Mouse (Mus musculus) stomach, postnatal 0 days (tissue): ENCODE data around the gene Pla2g3. TPM values are rescaled to one million over a fixed set of nuclear protein-coding genes. Genes with fewer than 3 reads are reported as not detected.
A peak's percentile ranks its signal among the peaks of the same experiment; 100 is the strongest.

Experiments used
- ATAC-seq: fragments of 200-750 bp; cut with Nextera tagmentation; 2 replicates; pipeline ENCODE4 v1.8.0; 2017; ENCODE audit not compliant: low FRiP score, low TSS enrichment
- DNase-seq: peaks from one replicate; pipeline ENCODE4 v3.0.0-alpha.2; 2016; ENCODE audit warnings: low spot score
- H3K27ac ChIP-seq: fragments of 300-500 bp; sonication (generic); replicated peaks from 2 replicates; pipeline ENCODE4 v1.5.1; 2014; ENCODE audit warnings: mild to moderate bottlenecking, control low read depth
- H3K27me3 ChIP-seq: fragments of 300-500 bp; sonication (generic); 2 replicates; pipeline ENCODE4 v1.6.1; 2014; ENCODE audit warnings: low read length; ENCODE audit not compliant: control insufficient read depth, insufficient read depth
- H3K36me3 ChIP-seq: fragments of 300-500 bp; sonication (generic); 2 replicates; pipeline ENCODE4 v1.6.1; 2014; ENCODE audit warnings: low read length, mixed read lengths; ENCODE audit not compliant: control insufficient read depth, insufficient read depth
- H3K4me1 ChIP-seq: fragments of 300-500 bp; sonication (generic); replicated peaks from 2 replicates; pipeline ENCODE4 v1.6.1; 2014; ENCODE audit warnings: antibody characterized with exemption; ENCODE audit not compliant: control insufficient read depth, insufficient read depth
- H3K4me2 ChIP-seq: fragments of 300-500 bp; sonication (generic); replicated peaks from 2 replicates; pipeline ENCODE4 v1.6.1; 2014; ENCODE audit warnings: low read depth, mild to moderate bottlenecking, control low read depth, moderate library complexity
- H3K4me3 ChIP-seq: fragments of 300-500 bp; sonication (generic); 2 replicates; pipeline ENCODE4 v1.5.1; 2014; ENCODE audit warnings: low read depth, low read length, control low read depth
- H3K9ac ChIP-seq: fragments of 300-500 bp; sonication (generic); 2 replicates; pipeline ENCODE4 v1.6.1; 2014; ENCODE audit warnings: mild to moderate bottlenecking, low read length, control low read depth, mixed read lengths
- H3K9me3 ChIP-seq: fragments of 300-500 bp; sonication (generic); 2 replicates; pipeline ENCODE4 v1.6.1; 2016; ENCODE audit warnings: low read length; ENCODE audit not compliant: control insufficient read depth
- CTCF ChIP-seq: IDR thresholded peaks from 2 replicates; pipeline ENCODE4 v1.5.1; 2016; ENCODE audit warnings: antibody characterized with exemption, low read depth, mild to moderate bottlenecking, moderate library complexity
- EP300 ChIP-seq: optimal IDR thresholded peaks from 2 replicates; pipeline ENCODE3; 2016; ENCODE audit warnings: antibody characterized with exemption
- WGBS: fragments of 180-500 bp; shearing (Covaris S2); extraction: QIAGEN DNeasy Blood & Tissue Kit; methylation state at CpG from one replicate; pipeline ENCODE4 v1.1.7; 2014; 5-methylcytosine and 5-hydroxymethylcytosine counted together
- polyA plus RNA-seq: library from polyadenylated mRNA; unstranded; fragments of >200 nt; fragmentation: Nextera tagmentation; extraction: Ambion mirVana; gene quantifications from 2 replicates; pipeline ENCODE4 v1.2.1, GENCODE M21; 2015

The Pla2g3 gene
- polyA plus RNA-seq, 1 experiment from 2014 or later: 9.4 TPM

DNA sequence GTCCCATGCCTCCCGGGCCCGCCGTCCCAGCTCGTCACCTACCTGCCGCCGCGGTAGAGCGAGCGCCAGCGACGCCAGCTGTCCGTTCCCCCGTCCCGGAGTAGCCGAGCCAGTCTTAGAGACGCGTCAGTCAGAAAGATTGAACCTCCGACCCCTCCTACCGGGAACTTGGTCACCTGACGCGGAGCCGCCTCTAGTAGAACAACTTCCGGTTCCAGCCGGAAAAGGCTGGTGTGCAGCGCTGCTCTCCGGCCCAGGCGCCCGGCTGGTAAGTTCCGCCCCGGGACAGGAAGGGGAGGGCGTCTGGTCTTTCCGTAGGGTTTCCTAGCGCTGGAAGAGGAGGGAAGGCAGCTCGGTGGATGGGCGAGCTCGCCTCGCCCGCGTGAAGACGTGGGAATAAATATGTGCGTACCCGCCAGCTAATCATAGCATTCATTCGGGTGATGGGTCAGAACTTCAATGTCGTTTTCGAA is 35.9 kb upstream of the Pla2g3 start, which contains the start of gene Rnf185:
TSS of gene Rnf185 (minus strand) at position 197 of the 473 bp plus-strand sequence.
- Histone ChIP-seq H3K27ac (peak within 1 kb of the TSS; percentile 96), H3K4me2 (peak within 1 kb of the TSS; percentile 87), H3K9ac (peak within 1 kb of the TSS; percentile 89), H3K27me3 (no peaks in the 10 kb centered on the region), H3K4me1 (no peaks in the 10 kb centered on the region), H3K4me3 (peak within 1 kb of the TSS; percentile 79), H3K9me3 (no peaks in the 10 kb centered on the region), H3K36me3 (no peaks in the 10 kb centered on the region)
- DNase-seq (peak; percentile 96), ATAC-seq (peak; percentile 98)
- peak; percentile 22; the same call in 1 of the 2 replicates for TF ChIP-seq CTCF
- no peak for TF ChIP-seq EP300
- under 1% methylated on average over 44 of the region's 45 CpGs for WGBS

DNA sequence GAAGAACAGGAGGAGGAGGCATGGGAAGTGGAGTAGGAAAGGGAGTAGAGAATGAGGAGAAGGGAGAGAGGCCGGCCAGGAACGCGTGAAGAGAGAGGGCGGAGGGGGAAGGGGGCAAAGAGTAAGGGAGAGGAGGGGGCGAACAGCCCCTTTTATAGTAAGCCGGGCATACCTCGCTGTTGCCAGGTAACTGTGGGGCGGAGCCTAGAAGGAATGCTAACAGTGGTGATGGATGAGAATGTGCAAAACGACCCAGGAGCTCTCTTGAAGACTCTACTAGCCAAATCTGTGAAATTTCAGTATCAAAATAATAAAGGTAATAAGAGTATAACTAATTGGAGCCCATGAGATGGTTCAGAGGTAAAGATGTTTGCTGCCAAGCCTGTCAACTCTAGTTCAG is 35.3 kb upstream of the Pla2g3 start:
- Histone ChIP-seq H3K4me2 (peak overlapping the region; percentile 87), H3K27me3 (no peaks in the 10 kb centered on the region), H3K4me1 (no peaks in the 10 kb centered on the region), H3K27ac (peak overlapping the region; percentile 96), H3K9ac (peak overlapping the region; percentile 89), H3K9me3 (no peaks in the 10 kb centered on the region), H3K4me3 (peak overlapping the region; percentile 79), H3K36me3 (no peaks in the 10 kb centered on the region)
- WGBS: 0% methylated on average over 9 of the region's 9 CpGs
- TF ChIP-seq EP300 (no peak), CTCF (no peak)
- DNase-seq: peak; percentile 41
- peak; percentile 8 for ATAC-seq

DNA sequence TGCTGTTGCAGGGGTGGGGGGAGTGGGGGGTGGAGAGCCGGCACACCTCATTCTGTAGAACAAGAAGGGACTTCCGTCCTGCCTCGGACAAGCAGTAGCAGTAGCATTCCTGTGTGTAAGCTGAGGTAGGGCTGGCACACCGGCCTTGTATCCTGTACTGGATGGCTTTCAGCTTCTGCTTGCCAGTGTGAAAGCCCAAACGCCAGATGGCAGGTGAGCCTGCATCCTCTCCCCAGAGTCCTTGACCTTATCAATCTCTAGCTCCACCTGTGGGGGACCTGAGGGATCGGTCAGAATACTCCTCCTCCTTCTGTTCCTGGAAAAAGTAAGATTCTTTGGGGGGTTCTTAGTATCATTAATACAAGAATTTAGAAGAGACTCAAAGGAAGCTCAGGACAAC is 34.6 kb upstream of the Pla2g3 start:
- TF ChIP-seq EP300 (no peak), CTCF (peak; percentile 68)
- WGBS: 39% methylated on average over 6 of the region's 6 CpGs
- Histone ChIP-seq H3K36me3 (no peaks in the 10 kb centered on the region), H3K9me3 (no peaks in the 10 kb centered on the region), H3K9ac (0 out of 2 replicates have a peak overlapping the region, but pooled peaks have one; percentile 89), H3K27ac (no peak overlapping the region), H3K4me2 (peak overlapping the region; percentile 87), H3K4me3 (peak overlapping the region; percentile 79; the same call in 1 of the 2 replicates), H3K4me1 (no peaks in the 10 kb centered on the region), H3K27me3 (no peaks in the 10 kb centered on the region)
- peak; percentile 43 for DNase-seq
- no peak for ATAC-seq

DNA sequence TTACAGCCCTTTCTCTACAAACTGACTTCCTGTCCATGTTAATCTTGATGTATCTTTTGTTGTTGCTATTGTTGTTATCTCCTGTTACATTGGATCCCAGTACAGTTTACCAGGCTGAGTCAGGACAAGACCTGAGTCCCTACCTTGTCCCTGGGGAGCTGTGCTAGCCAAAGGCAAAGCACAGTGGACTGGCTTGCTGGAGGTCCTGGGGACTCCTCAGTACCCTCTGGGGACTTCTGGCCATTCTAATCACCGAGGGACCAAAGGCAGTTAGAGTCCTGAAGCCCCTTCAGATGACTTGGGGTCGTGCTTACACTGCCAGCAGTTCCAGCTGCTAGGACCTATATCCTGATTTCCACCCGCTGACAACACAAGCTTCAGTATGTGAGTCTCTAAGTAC is 33.6 kb upstream of the Pla2g3 start:
- TF ChIP-seq EP300 (no peak), CTCF (no peak)
- H3K4me2 ChIP-seq: no peak overlapping the region
- ATAC-seq (no peak), DNase-seq (no peak)
- H3K36me3 ChIP-seq: no peaks in the 10 kb centered on the region
- H3K27ac ChIP-seq: no peak overlapping the region
- H3K4me3 ChIP-seq: no peak overlapping the region
- H3K4me1 ChIP-seq: no peaks in the 10 kb centered on the region
- H3K9me3 ChIP-seq: no peaks in the 10 kb centered on the region
- H3K9ac ChIP-seq: no peak overlapping the region
- no peaks in the 10 kb centered on the region for H3K27me3 ChIP-seq
- 94% methylated on average over 3 of the region's 3 CpGs for WGBS

DNA sequence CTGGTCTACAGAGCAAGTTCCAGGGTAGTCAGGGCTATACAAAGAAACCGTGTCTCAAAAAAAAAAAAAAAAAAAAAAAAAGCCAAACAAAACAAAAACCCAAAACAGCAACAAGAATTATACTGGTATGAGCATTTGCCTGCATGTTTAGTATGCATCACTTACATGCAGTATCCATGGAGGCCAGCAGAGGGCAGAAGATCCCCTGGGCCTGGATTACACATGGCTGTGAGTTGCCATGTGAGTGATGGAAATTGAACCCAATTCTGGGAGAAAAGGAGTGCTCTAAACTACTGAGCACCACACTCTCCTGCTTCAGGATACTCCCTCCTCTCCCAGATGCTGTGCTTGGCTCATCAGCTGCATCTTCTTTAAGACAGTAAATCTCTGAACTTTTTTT is 31.7 kb upstream of the Pla2g3 start:
- Histone ChIP-seq H3K36me3 (no peaks in the 10 kb centered on the region), H3K4me3 (no peak overlapping the region), H3K9me3 (no peaks in the 10 kb centered on the region), H3K4me1 (no peaks in the 10 kb centered on the region), H3K4me2 (no peak overlapping the region), H3K27ac (no peak overlapping the region), H3K27me3 (no peaks in the 10 kb centered on the region), H3K9ac (no peak overlapping the region)
- DNase-seq (peak; percentile 71), ATAC-seq (no peak)
- TF ChIP-seq CTCF: peak; percentile 85
- TF ChIP-seq EP300: no peak
- WGBS: 25% methylated on average over 1 of the region's 1 CpGs

DNA sequence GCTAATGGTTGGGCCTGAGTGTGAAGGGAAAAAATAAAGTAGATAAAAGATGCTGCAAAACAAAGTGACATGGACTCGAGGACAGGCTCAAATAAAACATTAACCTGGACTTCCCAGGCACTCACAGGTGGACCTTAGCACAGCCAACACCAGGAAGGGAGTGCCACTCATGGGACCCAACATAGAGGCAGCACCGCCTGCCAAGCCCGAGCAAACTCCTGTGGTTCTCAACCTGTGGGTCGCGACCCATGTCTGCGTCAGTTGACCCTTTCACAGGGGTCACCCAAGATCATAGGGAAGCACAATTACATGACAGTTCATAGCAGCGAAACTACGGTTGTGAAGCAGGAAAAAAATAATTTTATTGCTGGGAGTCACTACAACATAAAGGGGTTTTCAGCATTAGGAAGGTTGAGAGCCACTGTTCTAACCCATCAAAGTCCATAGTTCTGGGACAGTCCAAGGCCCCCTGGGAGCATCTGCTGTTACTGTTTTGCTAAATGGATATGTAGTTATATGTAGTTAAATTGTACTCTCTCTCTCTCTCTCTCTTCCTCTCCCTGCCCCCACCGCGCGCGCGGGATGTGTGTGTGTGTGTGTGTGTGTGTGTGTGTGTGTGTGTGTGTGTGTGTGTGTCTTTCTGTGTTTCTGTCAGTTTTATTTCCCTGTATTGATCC is 29.5 kb upstream of the Pla2g3 start:
- H3K4me2 ChIP-seq: no peak overlapping the region

More for the DNA sequence above, 29.5 kb upstream of the Pla2g3 start:
- DNase-seq (peak; percentile 49), ATAC-seq (peak; percentile 72)
- Histone ChIP-seq H3K27ac (no peak overlapping the region), H3K4me3 (no peak overlapping the region), H3K9ac (no peak overlapping the region), H3K4me1 (no peaks in the 10 kb centered on the region), H3K27me3 (no peaks in the 10 kb centered on the region), H3K9me3 (no peaks in the 10 kb centered on the region), H3K36me3 (no peaks in the 10 kb centered on the region)
- TF ChIP-seq EP300 (no peak), CTCF (no peak)
- 74% methylated on average over 10 of the region's 13 CpGs for WGBS
